Mouse (Mus musculus) stomach, postnatal 0 days (tissue): ENCODE measurements around the gene Ctsz.

Experiments used
- CTCF ChIP-seq: IDR thresholded peaks from 2 replicates; pipeline ENCODE4 v1.5.1; 2016; ENCODE audit warnings: antibody characterized with exemption, low read depth, mild to moderate bottlenecking, moderate library complexity
- EP300 ChIP-seq: optimal IDR thresholded peaks from 2 replicates; pipeline ENCODE3; 2016; ENCODE audit warnings: antibody characterized with exemption

- TF ChIP-seq CTCF (no peak), EP300 (no peak)
These were observed 46.3 kb downstream of the Ctsz start for GRCm38 (mm10) chr2:174392554-174392953.
